Mouse (Mus musculus) cortical plate, adult 2 months (tissue): ENCODE results near the gene Ppm1j. TPM values are rescaled to one million over a fixed set of nuclear protein-coding genes. Genes with fewer than 3 reads are reported as not detected.

Source experiments
- H3K27ac ChIP-seq: fragments of 200-500 bp; 2 replicates; pipeline ENCODE4 v1.5.1; 2012; ENCODE audit warnings: low read length, control low read depth, inconsistent platforms; ENCODE audit not compliant: insufficient read depth
- H3K4me1 ChIP-seq: fragments of 200-500 bp; 2 replicates; pipeline ENCODE4 v1.6.1; 2011; ENCODE audit warnings: low read length; ENCODE audit not compliant: control insufficient read depth, insufficient read depth
- H3K4me3 ChIP-seq: fragments of 200-500 bp; 2 replicates; pipeline ENCODE4 v1.5.1; 2011; ENCODE audit warnings: mild to moderate bottlenecking, low read length, control low read depth; ENCODE audit not compliant: insufficient read depth
- CTCF ChIP-seq: fragments of 200-500 bp; IDR thresholded peaks from 2 replicates; pipeline ENCODE4 v1.5.1; 2011; ENCODE audit warnings: mild to moderate bottlenecking, control low read depth, low read length; ENCODE audit not compliant: insufficient read depth; ENCODE audit errors: extremely low read depth
- POLR2A ChIP-seq: fragments of 200-500 bp; IDR thresholded peaks from 2 replicates; pipeline ENCODE4 v1.6.1; 2011; ENCODE audit warnings: mild to moderate bottlenecking, low read length, control low read depth; ENCODE audit not compliant: insufficient read depth; ENCODE audit errors: extremely low read depth
- polyA plus RNA-seq: library from polyadenylated mRNA; depleted of rRNA; stranded (reverse); fragments of >200 nt; gene quantifications from 2 replicates; pipeline ENCODE4 v1.2.3, GENCODE M21; 2012

Gene Ppm1j
- polyA plus RNA-seq, 1 experiment: 1.1 TPM

- TF ChIP-seq CTCF (no peak), POLR2A (no peak)
- Histone ChIP-seq H3K27ac (no peak overlapping the region), H3K4me1 (peaks cover 14% of the 10 kb centered on the region), H3K4me3 (no peak overlapping the region)
Measured at GRCm38 (mm10) chr3:104791017-104791416, 10.2 kb downstream of the Ppm1j start.

DNA sequence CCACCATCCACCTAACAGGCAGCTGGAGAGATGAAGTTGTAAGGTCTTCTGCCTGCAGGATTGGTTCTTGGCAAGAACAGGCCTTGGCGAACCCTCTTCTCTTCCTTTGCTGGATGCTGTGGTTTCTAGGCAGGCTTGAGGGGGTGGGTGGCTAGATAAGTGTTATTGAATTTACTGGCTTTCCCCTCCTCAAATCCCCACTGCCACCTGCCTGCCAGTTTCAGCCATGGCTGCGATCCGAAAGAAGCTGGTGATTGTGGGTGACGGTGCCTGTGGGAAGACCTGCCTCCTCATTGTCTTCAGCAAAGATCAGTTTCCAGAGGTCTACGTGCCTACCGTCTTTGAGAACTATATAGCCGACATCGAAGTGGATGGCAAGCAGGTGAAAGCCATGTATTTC lies 10.8 kb downstream of the Ppm1j start:
- Histone ChIP-seq H3K4me1 (peaks cover 14% of the 10 kb centered on the region), H3K4me3 (no peak overlapping the region), H3K27ac (no peak overlapping the region)
- TF ChIP-seq CTCF (no peak), POLR2A (no peak)

DNA sequence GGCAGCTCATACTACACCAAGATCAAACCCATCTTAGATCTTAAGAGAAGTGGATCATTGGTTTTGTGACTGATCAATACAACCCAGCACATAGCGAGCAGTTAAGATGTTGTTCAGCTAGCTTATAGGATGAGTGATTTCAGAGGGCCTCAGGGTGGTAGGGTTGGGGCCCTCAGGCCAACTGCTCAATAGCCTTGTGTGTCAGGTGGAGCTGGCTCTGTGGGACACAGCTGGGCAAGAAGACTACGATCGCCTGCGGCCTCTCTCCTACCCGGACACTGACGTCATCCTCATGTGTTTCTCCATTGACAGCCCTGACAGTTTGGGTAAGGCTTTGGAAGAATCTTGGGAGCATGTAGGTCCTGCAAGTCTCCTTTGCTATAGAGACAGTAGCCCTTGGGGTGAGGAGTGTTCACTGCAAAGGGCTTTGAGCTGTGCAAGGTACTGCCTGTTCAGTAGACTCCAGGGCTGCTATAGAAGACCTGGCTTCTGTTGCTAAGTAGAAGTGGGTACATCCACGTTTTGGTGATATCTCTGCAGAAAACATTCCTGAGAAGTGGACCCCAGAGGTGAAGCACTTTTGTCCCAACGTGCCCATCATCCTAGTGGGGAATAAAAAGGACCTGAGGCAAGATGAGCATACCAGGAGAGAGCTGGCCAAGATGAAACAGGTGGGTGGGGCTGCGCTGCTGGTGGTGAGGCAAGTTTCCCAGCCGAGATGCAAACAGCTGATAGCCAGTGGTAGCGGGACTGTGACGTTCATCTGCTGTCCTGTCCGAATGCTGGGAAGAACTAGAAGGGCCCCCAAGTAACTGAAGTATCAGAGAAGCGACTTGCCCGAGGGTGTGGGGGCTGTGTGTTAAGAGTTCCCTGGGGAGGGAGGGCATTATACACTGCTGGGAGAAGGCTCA lies 11.8 kb downstream of the Ppm1j start:
- Histone ChIP-seq H3K4me1 (peaks cover 14% of the 10 kb centered on the region), H3K4me3 (no peak overlapping the region), H3K27ac (no peak overlapping the region)
- TF ChIP-seq CTCF (no peak), POLR2A (no peak)

GRCm38 (mm10) chr3:104793871-104794828 lies 13.3 kb downstream of the Ppm1j start:
- TF ChIP-seq POLR2A (no peak), CTCF (no peak)
- Histone ChIP-seq H3K27ac (no peak overlapping the region), H3K4me3 (no peak overlapping the region), H3K4me1 (peaks cover 12% of the 10 kb centered on the region)

DNA sequence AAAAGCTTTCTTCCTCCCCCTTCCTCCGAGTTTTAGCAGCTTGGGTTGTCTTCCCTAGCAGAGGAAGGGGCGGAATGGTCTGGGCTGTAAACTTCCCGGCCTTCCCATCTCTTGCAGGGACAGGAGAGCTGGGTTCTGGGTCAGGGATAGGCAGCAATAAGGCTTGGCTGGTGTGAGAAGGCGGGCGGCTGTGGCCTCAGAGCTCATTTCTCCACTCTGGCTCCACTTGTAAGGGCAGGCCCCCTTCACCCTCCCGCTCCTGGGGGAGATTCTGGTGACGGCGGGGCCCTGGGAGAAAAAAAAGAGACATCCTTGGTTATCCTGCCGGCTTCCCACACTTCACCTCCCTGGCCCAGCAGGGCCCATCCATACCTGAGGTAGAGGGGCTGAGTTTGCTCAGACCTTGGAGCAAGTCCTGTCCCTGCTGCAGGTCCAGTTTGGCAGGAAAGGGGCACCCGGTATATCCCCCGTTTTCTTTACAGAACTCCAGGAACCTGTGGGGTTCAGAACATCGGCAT lies 14.2 kb downstream of the Ppm1j start:
- Histone ChIP-seq H3K27ac (no peak overlapping the region), H3K4me3 (no peak overlapping the region), H3K4me1 (peaks cover 12% of the 10 kb centered on the region)
- no peak for TF ChIP-seq CTCF
- TF ChIP-seq POLR2A: no peak

DNA sequence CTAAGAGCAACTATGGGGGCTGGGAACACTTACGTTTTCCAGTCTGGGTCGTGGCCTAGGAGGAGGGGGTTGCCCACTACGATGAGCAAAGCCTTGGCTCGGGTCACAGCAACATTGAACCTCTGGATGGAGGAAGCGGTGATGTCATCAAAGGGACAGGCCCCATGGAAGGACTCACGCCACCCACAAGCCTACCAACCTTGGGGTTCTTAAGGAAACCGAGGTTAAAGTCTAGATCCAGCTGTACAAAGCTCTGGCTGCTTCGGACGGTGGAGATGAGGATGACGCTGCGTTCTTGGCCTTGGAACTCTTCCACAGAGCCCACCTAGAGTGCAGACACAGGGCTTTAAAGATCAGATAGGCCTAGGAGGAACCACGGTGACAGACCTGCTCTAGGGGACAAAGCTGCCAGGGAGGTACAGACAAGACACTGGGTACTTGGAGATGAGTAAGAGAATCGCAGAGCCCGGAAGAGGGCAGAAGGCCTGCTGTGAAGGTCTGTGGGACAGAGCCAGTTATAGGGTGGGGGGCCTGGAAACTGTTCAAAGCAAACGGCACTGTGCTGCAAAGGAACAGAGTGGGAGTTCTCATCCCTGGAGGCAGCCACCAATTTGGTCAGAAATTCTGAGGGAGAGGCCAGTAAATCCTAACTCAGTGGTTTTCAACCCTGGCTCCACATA lies 14.9 kb downstream of the Ppm1j start:
- Histone ChIP-seq H3K4me1 (peaks cover 9% of the 10 kb centered on the region), H3K4me3 (no peak overlapping the region), H3K27ac (no peak overlapping the region)
- TF ChIP-seq POLR2A (no peak), CTCF (no peak)

DNA sequence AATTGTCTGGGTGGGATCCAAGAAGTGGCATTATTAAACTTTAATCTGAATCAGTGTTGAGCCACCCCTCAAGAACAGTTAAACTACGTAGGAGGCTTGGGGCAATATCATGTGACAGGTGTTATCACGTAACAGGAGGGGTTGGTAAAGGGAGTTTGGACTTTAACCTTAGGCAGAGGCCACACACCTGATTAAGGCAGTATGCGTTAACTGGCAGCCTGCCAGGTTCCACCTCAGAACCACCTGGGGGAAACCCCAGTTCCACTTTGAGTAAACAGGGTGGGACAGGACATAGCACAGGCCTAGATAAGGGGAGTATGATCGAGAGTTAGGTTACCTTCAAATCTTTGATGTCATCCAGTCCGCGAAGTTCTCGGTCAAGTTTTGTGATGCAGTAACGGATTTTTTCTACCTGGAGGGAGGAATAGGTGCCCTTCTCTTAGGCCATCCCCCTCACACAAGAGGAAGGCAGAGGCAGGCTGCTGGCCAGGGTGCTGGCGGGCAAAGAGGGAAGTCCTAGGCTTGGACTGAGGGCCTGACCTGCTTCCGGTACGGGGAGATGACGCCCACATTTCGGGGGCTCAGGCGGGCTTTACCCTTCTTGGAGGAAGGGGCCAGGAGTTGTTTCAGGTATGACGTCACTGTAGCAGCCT lies 15.7 kb downstream of the Ppm1j start:
- TF ChIP-seq POLR2A: no peak
- TF ChIP-seq CTCF: no peak
- no peak overlapping the region for H3K4me3 ChIP-seq

GRCm38 (mm10) chr3:104800681-104801080 lies 19.8 kb downstream of the Ppm1j start:
- H3K4me3 ChIP-seq: no peak overlapping the region
- H3K4me1 ChIP-seq: no peaks in the 10 kb centered on the region
- TF ChIP-seq CTCF (no peak), POLR2A (no peak)
- H3K27ac ChIP-seq: no peak overlapping the region

More for the DNA sequence above, 15.7 kb downstream of the Ppm1j start:
- Histone ChIP-seq H3K4me1 (peaks cover 4% of the 10 kb centered on the region), H3K27ac (no peak overlapping the region)

DNA sequence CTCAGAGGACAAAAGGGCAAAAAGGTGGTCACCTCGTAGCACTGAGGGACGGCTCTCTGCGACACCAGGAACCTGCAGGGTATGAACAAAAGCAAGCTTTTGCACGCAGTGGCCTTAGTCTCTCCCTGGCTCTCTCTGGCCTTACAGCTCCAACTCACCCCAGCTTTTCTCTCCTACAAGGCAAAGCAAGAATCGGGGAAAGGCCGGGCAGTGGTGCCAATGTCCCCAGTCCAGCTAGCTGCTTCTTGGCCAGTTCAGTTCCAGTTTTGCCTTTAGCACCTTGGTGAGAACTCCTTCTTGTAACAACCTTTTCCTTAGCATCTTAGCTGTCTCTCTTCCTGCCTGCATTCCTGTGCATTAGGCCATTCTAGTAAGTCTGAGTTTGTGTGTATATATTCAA lies 20.6 kb downstream of the Ppm1j start:
- Histone ChIP-seq H3K4me3 (no peak overlapping the region), H3K4me1 (no peaks in the 10 kb centered on the region), H3K27ac (no peak overlapping the region)
- no peak for TF ChIP-seq CTCF
- no peak for TF ChIP-seq POLR2A
